Mouse (Mus musculus) forebrain, embryonic 16.5 days (tissue): ENCODE results near the gene Lhx6. TPM values are rescaled to one million over a fixed set of nuclear protein-coding genes. Genes with fewer than 3 reads are reported as not detected.

Experiments
- polyA plus RNA-seq: library from polyadenylated mRNA; unstranded; fragments of >200 nt; fragmentation: Nextera tagmentation; extraction: Ambion mirVana; gene quantifications from 2 replicates; pipeline ENCODE4 v1.2.1, GENCODE M21; 2015

Gene Lhx6
- polyA plus RNA-seq, 1 experiment from 2014 or later = 48.1 TPM

Other genes starting within 250 kb of the Lhx6 start
- 2.5 and 3.2 TPM in 2 replicates for gene Ttll11, start 125.5 kb downstream of the Lhx6 start, polyA plus RNA-seq
- gene Ndufa8, start 56.0 kb downstream of the Lhx6 start, polyA plus RNA-seq = 240 and 273 TPM in 2 replicates
- gene Morn5, start 56.0 kb downstream of the Lhx6 start, polyA plus RNA-seq = 1.5 and 2.2 TPM in 2 replicates
- 26.4 and 30.9 TPM in 2 replicates for gene Mrrf, start 31.0 kb upstream of the Lhx6 start, polyA plus RNA-seq
- 158 and 165 TPM in 2 replicates for gene Rbm18, start 31.4 kb upstream of the Lhx6 start, polyA plus RNA-seq
- 3.5 and 5.0 TPM in 2 replicates for gene Ptgs1, start 125.0 kb upstream of the Lhx6 start, polyA plus RNA-seq